Mouse (Mus musculus) bone marrow, adult 2 months (tissue): ENCODE data around the gene Mical2.

ENCODE experiments used
- CTCF ChIP-seq: fragments of 200-500 bp; IDR thresholded peaks from 2 replicates; pipeline ENCODE4 v1.5.1; 2011; ENCODE audit warnings: low read length, control low read depth; ENCODE audit not compliant: control insufficient read depth, insufficient read depth
- POLR2A ChIP-seq: fragments of 200-500 bp; IDR thresholded peaks from 2 replicates; pipeline ENCODE4 v1.6.1; 2011; ENCODE audit warnings: low read depth, mild to moderate bottlenecking, control low read depth, low read length, borderline replicate concordance; ENCODE audit not compliant: control insufficient read depth

GRCm38 (mm10) chr7:112222733-112223524 is 2.7 kb upstream of the Mical2 start:
- no peak for TF ChIP-seq CTCF
- no peak for TF ChIP-seq POLR2A
